Mouse (Mus musculus) erythroblast, embryonic 14.5 days (primary cell): ENCODE results near the gene Sec31b.

ENCODE experiments used
- GATA1 ChIP-seq: IDR thresholded peaks from 2 replicates; pipeline ENCODE4 v1.6.1; 2012; ENCODE audit warnings: low read length, inconsistent platforms, mixed read lengths
- TAL1 ChIP-seq: IDR thresholded peaks from 3 replicates; pipeline ENCODE4 v1.6.1; 2012; ENCODE audit warnings: low read length, inconsistent platforms, mixed read lengths

DNA sequence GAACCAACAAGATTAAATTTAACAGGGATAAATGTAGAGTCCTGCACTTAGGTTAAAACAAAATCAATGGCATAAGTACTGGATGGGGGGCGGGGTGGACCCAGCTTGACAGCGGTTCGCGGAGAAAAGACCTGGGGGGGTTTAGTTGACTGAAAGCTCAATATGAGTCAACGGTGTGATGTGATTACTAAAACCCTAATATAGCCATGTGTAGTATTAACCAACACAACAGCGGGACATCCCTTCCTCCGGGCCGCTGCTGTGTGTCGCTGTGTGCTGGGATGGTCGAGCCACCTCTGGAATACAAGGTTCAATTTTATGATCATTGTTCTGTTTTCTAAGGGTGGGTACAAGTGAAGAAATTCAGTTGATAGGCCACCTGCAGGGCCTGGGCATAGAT is 36.4 kb upstream of the Sec31b start:
- TF ChIP-seq GATA1 (no peak), TAL1 (no peak)
